Mouse (Mus musculus): ENCODE measurements around the gene Nkd1. TPM values are rescaled to one million over a fixed set of nuclear protein-coding genes. Genes with fewer than 3 reads are reported as not detected.

Nkd1 gene
- polyA plus RNA-seq, 1 experiment from 2014 or later, result 0.04 TPM

GRCm38 (mm10) chr8:88578413-88579175 is 57.4 kb downstream of the Nkd1 start:
- ATAC-seq, result no peak
- ChIA-PET POLR2A (no interaction called here), CTCF (no interaction called here)
- no peaks in the 10 kb centered on the region for H3K27me3 ChIP-seq
- DNase-seq (ENCODE audit: low read depth, low spot score), result no peak
- TF ChIP-seq CTCF (IDR thresholded peaks at IDR 0.05), result no peak
- in situ Hi-C loops (cut with MboI; ENCODE audit: low pct_unique_long_range_greater_than_20kb), result no loop called here

- CTCF ChIA-PET, result no interaction called here
- in situ Hi-C loops (cut with MboI; ENCODE audit: low pct_unique_long_range_greater_than_20kb), result no loop called here
- no peaks in the 10 kb centered on the region for H3K27me3 ChIP-seq
- TF ChIP-seq CTCF (IDR thresholded peaks at IDR 0.05), result no peak
- POLR2A ChIA-PET, result no interaction called here
- no peak for DNase-seq (ENCODE audit: low read depth, low spot score)
- ATAC-seq, result no peak
Measured at GRCm38 (mm10) chr8:88579246-88579645, 58.1 kb downstream of the Nkd1 start.

- ATAC-seq, result no peak
- ChIA-PET POLR2A (no interaction called here), CTCF (no interaction called here)
- no peaks in the 10 kb centered on the region for H3K27me3 ChIP-seq
- TF ChIP-seq CTCF (IDR thresholded peaks at IDR 0.05), result no peak
- DNase-seq (ENCODE audit: low read depth, low spot score), result no peak
- in situ Hi-C loops (cut with MboI; ENCODE audit: low pct_unique_long_range_greater_than_20kb), result no loop called here
Measured at GRCm38 (mm10) chr8:88579668-88580330, 58.6 kb downstream of the Nkd1 start.

- CTCF ChIA-PET, result no interaction called here
- POLR2A ChIA-PET, result no interaction called here
- DNase-seq (ENCODE audit: low read depth, low spot score), result no peak
- in situ Hi-C loops (cut with MboI; ENCODE audit: low pct_unique_long_range_greater_than_20kb), result no loop called here
- TF ChIP-seq CTCF (IDR thresholded peaks at IDR 0.05), result no peak
- ATAC-seq, result no peak
- H3K27me3 ChIP-seq, result no peaks in the 10 kb centered on the region
Measured at GRCm38 (mm10) chr8:88580785-88581184, 59.6 kb downstream of the Nkd1 start.

- TF ChIP-seq CTCF (IDR thresholded peaks at IDR 0.05), result no peak
- in situ Hi-C loops (cut with MboI; ENCODE audit: low pct_unique_long_range_greater_than_20kb), result no loop called here
- H3K27me3 ChIP-seq, result no peaks in the 10 kb centered on the region
- ATAC-seq (no peak), DNase-seq (ENCODE audit: low read depth, low spot score) (no peak)
- POLR2A ChIA-PET, result interaction anchor here (1.3 kb wide), 1 partner anchor 13 kb away, joined by 3 read pairs; no protein-coding TSS in a partner anchor
- CTCF ChIA-PET, result no interaction called here
Measured at GRCm38 (mm10) chr8:88583863-88584262, 62.7 kb downstream of the Nkd1 start.

- ATAC-seq (no peak), DNase-seq (ENCODE audit: low read depth, low spot score) (no peak)
- no peaks in the 10 kb centered on the region for H3K27me3 ChIP-seq
- POLR2A ChIA-PET, result no interaction called here
- in situ Hi-C loops (cut with MboI; ENCODE audit: low pct_unique_long_range_greater_than_20kb), result no loop called here
- TF ChIP-seq CTCF (IDR thresholded peaks at IDR 0.05), result no peak
- CTCF ChIA-PET, result no interaction called here
Measured at GRCm38 (mm10) chr8:88588205-88588889, 67.2 kb downstream of the Nkd1 start.

- no peaks in the 10 kb centered on the region for H3K27me3 ChIP-seq
- CTCF ChIA-PET, result no interaction called here
- ATAC-seq, result no peak
- no peak for TF ChIP-seq CTCF (IDR thresholded peaks at IDR 0.05)
- in situ Hi-C loops (cut with MboI; ENCODE audit: low pct_unique_long_range_greater_than_20kb), result no loop called here
- no peak for DNase-seq (ENCODE audit: low read depth, low spot score)
- POLR2A ChIA-PET, result no interaction called here
Measured at GRCm38 (mm10) chr8:88590226-88590625, 69.1 kb downstream of the Nkd1 start.

- no peak for TF ChIP-seq CTCF (IDR thresholded peaks at IDR 0.05)
- ChIA-PET CTCF (no interaction called here), POLR2A (no interaction called here)
- in situ Hi-C loops (cut with MboI; ENCODE audit: low pct_unique_long_range_greater_than_20kb), result no loop called here
- DNase-seq (ENCODE audit: low read depth, low spot score) (no peak), ATAC-seq (no peak)
- H3K27me3 ChIP-seq, result no peaks in the 10 kb centered on the region
Measured at GRCm38 (mm10) chr8:88593947-88594346, 72.8 kb downstream of the Nkd1 start.

GRCm38 (mm10) chr8:88596042-88596441 is 74.9 kb downstream of the Nkd1 start:
- POLR2A ChIA-PET, result no interaction called here
- DNase-seq (ENCODE audit: low read depth, low spot score) (no peak), ATAC-seq (no peak)
- in situ Hi-C loops (cut with MboI; ENCODE audit: low pct_unique_long_range_greater_than_20kb), result no loop called here
- CTCF ChIA-PET, result no interaction called here
- H3K27me3 ChIP-seq, result no peaks in the 10 kb centered on the region
- TF ChIP-seq CTCF (IDR thresholded peaks at IDR 0.05), result no peak

- ChIA-PET CTCF (no interaction called here), POLR2A (no interaction called here)
- in situ Hi-C loops (cut with MboI; ENCODE audit: low pct_unique_long_range_greater_than_20kb), result no loop called here
- H3K27me3 ChIP-seq, result no peaks in the 10 kb centered on the region
- ATAC-seq (no peak), DNase-seq (ENCODE audit: low read depth, low spot score) (no peak)
- TF ChIP-seq CTCF (IDR thresholded peaks at IDR 0.05), result no peak
Measured at GRCm38 (mm10) chr8:88598578-88598977, 77.4 kb downstream of the Nkd1 start.

- TF ChIP-seq CTCF (IDR thresholded peaks at IDR 0.05), result no peak
- ChIA-PET POLR2A (no interaction called here), CTCF (no interaction called here)
- in situ Hi-C loops (cut with MboI; ENCODE audit: low pct_unique_long_range_greater_than_20kb), result no loop called here
- DNase-seq (ENCODE audit: low read depth, low spot score) (no peak), ATAC-seq (no peak)
- H3K27me3 ChIP-seq, result no peaks in the 10 kb centered on the region
Measured at GRCm38 (mm10) chr8:88599491-88599890, 78.3 kb downstream of the Nkd1 start.
